Mouse (Mus musculus) embryonic facial prominence, embryonic 11.5 days (tissue): ENCODE measurements at regions not wholly inside any gene's neighbourhood (a gene's known extent, or its start where the extent isn't known, plus 50 kb on each side); places are given as distances from the start of the nearest gene placed in this dataset.

ENCODE experiments used
- ATAC-seq: fragments of 200-750 bp; cut with Nextera tagmentation; replicated peaks from 2 replicates; pipeline ENCODE4 v1.8.0; 2017; ENCODE audit warnings: low read depth; ENCODE audit not compliant: insufficient number of reproducible peaks, low FRiP score, low TSS enrichment
- DNase-seq: peaks from one replicate; pipeline ENCODE4 v3.0.0-alpha.2; 2015; ENCODE audit warnings: low spot score
- H3K27ac ChIP-seq: fragments of 300-500 bp; sonication (generic); replicated peaks from 2 replicates; pipeline ENCODE4 v1.5.1; 2014; ENCODE audit warnings: mild to moderate bottlenecking, low read depth, low read length, control low read depth
- H3K27me3 ChIP-seq: fragments of 300-500 bp; sonication (generic); 2 replicates; pipeline ENCODE4 v1.6.1; 2014; ENCODE audit warnings: mild to moderate bottlenecking, low read length, moderate library complexity, mixed read lengths; ENCODE audit not compliant: control insufficient read depth, insufficient read depth
- H3K36me3 ChIP-seq: fragments of 300-500 bp; sonication (generic); replicated peaks from 2 replicates; pipeline ENCODE4 v1.6.1; 2014; ENCODE audit warnings: low read depth, mild to moderate bottlenecking, low read length, moderate library complexity, mixed read lengths; ENCODE audit not compliant: control insufficient read depth, insufficient read depth
- H3K4me1 ChIP-seq: fragments of 300-500 bp; sonication (generic); 2 replicates; pipeline ENCODE4 v1.6.1; 2014; ENCODE audit warnings: low read length, mixed read lengths; ENCODE audit not compliant: control insufficient read depth, insufficient read depth
- H3K4me2 ChIP-seq: fragments of 300-500 bp; sonication (generic); 2 replicates; pipeline ENCODE4 v1.6.1; 2014; ENCODE audit warnings: low read depth, mild to moderate bottlenecking, control low read depth, low read length, moderate library complexity
- H3K4me3 ChIP-seq: fragments of 300-500 bp; sonication (generic); 2 replicates; pipeline ENCODE4 v1.5.1; 2014; ENCODE audit warnings: low read depth, low read length, control low read depth
- H3K9ac ChIP-seq: fragments of 300-500 bp; sonication (generic); replicated peaks from 2 replicates; pipeline ENCODE4 v1.6.1; 2014; ENCODE audit warnings: mild to moderate bottlenecking, control low read depth, low read length
- H3K9me3 ChIP-seq: fragments of 300-500 bp; sonication (generic); replicated peaks from 2 replicates; pipeline ENCODE4 v1.6.1; 2016; ENCODE audit warnings: mild to moderate bottlenecking, low read length, inconsistent platforms, mixed read lengths; ENCODE audit not compliant: control insufficient read depth
- WGBS: fragments of 180-500 bp; shearing (Covaris S2); extraction: QIAGEN DNeasy Blood & Tissue Kit; methylation state at CpG from one replicate; pipeline ENCODE4 v1.1.7; 2014; 5-methylcytosine and 5-hydroxymethylcytosine counted together

DNA sequence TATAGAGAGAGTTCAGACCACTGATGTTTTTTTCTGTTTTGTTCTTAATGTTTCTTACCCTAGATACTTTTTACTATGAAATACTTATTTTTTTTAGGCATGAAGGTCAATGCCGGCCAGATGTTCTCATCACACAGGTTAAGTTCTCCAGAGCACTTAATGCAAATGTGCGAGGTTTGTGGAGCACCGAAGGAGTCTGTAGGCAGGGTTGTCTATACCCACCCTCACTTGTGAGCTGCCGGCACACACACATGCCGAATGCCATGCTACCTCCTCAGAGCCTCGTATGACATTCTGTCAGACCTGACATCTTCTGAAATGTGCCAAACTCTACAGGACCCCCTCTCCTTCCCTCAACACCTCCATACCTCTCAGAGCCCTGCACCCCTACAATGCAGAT, 80.5 kb upstream of the Ccn6 start:
- no peak for ATAC-seq
- Histone ChIP-seq H3K27me3 (no peaks in the 10 kb centered on the region), H3K4me2 (no peak overlapping the region), H3K9me3 (no peaks in the 10 kb centered on the region), H3K4me1 (no peaks in the 10 kb centered on the region), H3K27ac (no peak overlapping the region), H3K36me3 (no peaks in the 10 kb centered on the region), H3K9ac (no peak overlapping the region), H3K4me3 (no peak overlapping the region)
- DNase-seq = no peak
- 83% methylated on average over 6 of the region's 6 CpGs for WGBS

DNA sequence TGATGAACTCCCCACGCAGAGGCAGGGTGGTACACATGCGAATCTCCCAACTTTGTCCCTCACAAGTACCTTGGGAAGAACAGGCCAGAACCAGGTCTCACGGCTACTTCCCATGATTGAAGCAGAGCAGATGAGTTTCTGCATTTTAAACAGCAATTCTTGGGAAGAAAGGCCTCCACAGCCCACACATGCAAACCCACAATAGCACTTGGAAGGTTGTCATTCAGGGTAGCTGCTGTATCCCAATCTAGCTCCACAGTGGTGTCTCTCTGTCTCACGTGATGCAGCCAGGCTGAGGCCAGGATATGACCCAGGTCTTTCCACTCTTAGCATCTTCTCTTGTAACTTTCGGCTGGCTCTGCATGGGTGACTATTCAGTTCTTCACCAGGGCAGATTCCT, 78.8 kb upstream of the Ccn6 start:
- H3K9me3 ChIP-seq = no peaks in the 10 kb centered on the region
- H3K4me1 ChIP-seq = no peaks in the 10 kb centered on the region
- ATAC-seq = no peak
- no peak overlapping the region for H3K4me2 ChIP-seq
- H3K27me3 ChIP-seq = no peaks in the 10 kb centered on the region
- no peak for DNase-seq
- H3K4me3 ChIP-seq = no peak overlapping the region
- no peak overlapping the region for H3K9ac ChIP-seq
- no peaks in the 10 kb centered on the region for H3K36me3 ChIP-seq
- H3K27ac ChIP-seq = no peak overlapping the region
- 90% methylated on average over 5 of the region's 5 CpGs for WGBS

- no peaks in the 10 kb centered on the region for H3K4me1 ChIP-seq
- ATAC-seq = no peak
- WGBS = 87% methylated on average over 6 of the region's 6 CpGs
- H3K27ac ChIP-seq = no peak overlapping the region
- no peaks in the 10 kb centered on the region for H3K27me3 ChIP-seq
- no peak overlapping the region for H3K9ac ChIP-seq
- no peaks in the 10 kb centered on the region for H3K9me3 ChIP-seq
- DNase-seq = no peak
- no peak overlapping the region for H3K4me3 ChIP-seq
- H3K4me2 ChIP-seq = no peak overlapping the region
- no peaks in the 10 kb centered on the region for H3K36me3 ChIP-seq
Measured at GRCm38 (mm10) chr10:39241922-39242321, 78.3 kb upstream of the Ccn6 start.

GRCm38 (mm10) chr10:39241486-39241885, 77.9 kb upstream of the Ccn6 start:
- Histone ChIP-seq H3K4me3 (no peak overlapping the region), H3K9ac (no peak overlapping the region), H3K27me3 (no peaks in the 10 kb centered on the region), H3K36me3 (no peaks in the 10 kb centered on the region), H3K4me2 (no peak overlapping the region), H3K27ac (no peak overlapping the region), H3K9me3 (no peaks in the 10 kb centered on the region), H3K4me1 (no peaks in the 10 kb centered on the region)
- no peak for ATAC-seq
- WGBS = 76% methylated on average over 3 of the region's 3 CpGs
- DNase-seq = no peak

DNA sequence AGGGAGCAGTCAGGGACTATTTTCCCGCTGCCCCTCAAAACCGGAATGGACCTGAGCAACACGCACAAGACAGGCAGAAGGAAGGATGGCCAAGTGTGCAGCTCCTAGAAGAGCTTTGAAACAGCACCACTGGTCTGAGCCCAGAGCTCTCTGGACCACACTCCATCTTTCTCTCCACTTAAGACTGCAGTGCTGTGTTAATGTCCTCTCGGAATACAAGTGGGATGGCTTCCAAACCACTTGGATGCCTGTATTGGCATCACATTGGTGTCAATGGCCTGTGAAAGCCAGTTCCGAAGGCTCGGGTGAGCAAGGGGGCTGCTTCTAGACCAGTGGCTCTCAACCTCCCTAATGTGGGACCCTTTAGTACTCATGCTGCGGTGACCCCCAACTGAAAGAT, 77.4 kb upstream of the Ccn6 start:
- DNase-seq = no peak
- H3K9ac ChIP-seq = no peak overlapping the region
- no peaks in the 10 kb centered on the region for H3K27me3 ChIP-seq
- no peak overlapping the region for H3K27ac ChIP-seq
- no peak for ATAC-seq
- no peak overlapping the region for H3K4me3 ChIP-seq
- H3K4me1 ChIP-seq = no peaks in the 10 kb centered on the region
- H3K4me2 ChIP-seq = no peak overlapping the region
- 93% methylated on average over 7 of the region's 7 CpGs for WGBS
- no peaks in the 10 kb centered on the region for H3K36me3 ChIP-seq
- H3K9me3 ChIP-seq = no peaks in the 10 kb centered on the region

- H3K4me1 ChIP-seq = no peaks in the 10 kb centered on the region
- ATAC-seq (0 out of 2 replicates have a peak, but pooled peaks have one; percentile 25), DNase-seq (no peak)
- H3K9ac ChIP-seq = peak overlapping the region; percentile 26
- no peaks in the 10 kb centered on the region for H3K9me3 ChIP-seq
- WGBS = 47% methylated on average over 11 of the region's 11 CpGs
- no peak overlapping the region for H3K27ac ChIP-seq
- H3K36me3 ChIP-seq = no peaks in the 10 kb centered on the region
- no peak overlapping the region for H3K4me3 ChIP-seq
- no peaks in the 10 kb centered on the region for H3K27me3 ChIP-seq
- H3K4me2 ChIP-seq = peak overlapping the region; percentile 25; the same call in 1 of the 2 replicates
Measured at GRCm38 (mm10) chr10:39240178-39240791, 76.7 kb upstream of the Ccn6 start.

GRCm38 (mm10) chr10:39239498-39240177, 76.0 kb upstream of the Ccn6 start:
- H3K9ac ChIP-seq = peak overlapping the region; percentile 26

GRCm38 (mm10) chr10:39238596-39238995, 75.0 kb upstream of the Ccn6 start:
- DNase-seq = no peak
- Histone ChIP-seq H3K4me1 (no peaks in the 10 kb centered on the region), H3K9ac (no peak overlapping the region), H3K36me3 (no peaks in the 10 kb centered on the region), H3K4me3 (no peak overlapping the region), H3K4me2 (no peak overlapping the region), H3K27ac (no peak overlapping the region), H3K27me3 (no peaks in the 10 kb centered on the region), H3K9me3 (no peaks in the 10 kb centered on the region)
- ATAC-seq = no peak
- WGBS = 74% methylated on average over 10 of the region's 10 CpGs

More at GRCm38 (mm10) chr10:39239498-39240177, 76.0 kb upstream of the Ccn6 start:
- no peaks in the 10 kb centered on the region for H3K36me3 ChIP-seq
- H3K4me2 ChIP-seq = peak overlapping the region; percentile 25; the same call in 1 of the 2 replicates
- ATAC-seq (0 out of 2 replicates have a peak, but pooled peaks have one; percentile 58), DNase-seq (peak; percentile 94)
- H3K27ac ChIP-seq = no peak overlapping the region
- no peaks in the 10 kb centered on the region for H3K4me1 ChIP-seq
- no peaks in the 10 kb centered on the region for H3K27me3 ChIP-seq
- H3K4me3 ChIP-seq = no peak overlapping the region
- 15% methylated on average over 17 of the region's 17 CpGs for WGBS
- H3K9me3 ChIP-seq = no peaks in the 10 kb centered on the region
